In genomic region chr2:132944711-132945325, GRCm38 (mm10) we compare ENCODE assay signal across 9 mouse cellular contexts. TPM values are rescaled to one million over a fixed set of nuclear protein-coding genes. Genes with fewer than 3 reads are reported as not detected.
DNase-seq lines count a peak whose midpoint lies in the region; ATAC-seq and TF ChIP-seq lines count a peak whose summit lies in the region.
"Had no signal": no experiment of that assay in that cellular context is flagged by ENCODE, and none has a peak within 500 bp of the region (broad histone marks: within the 10 kb centered on the region; RNA-seq: fewer than 3 reads in every experiment).

No protein-coding gene starts in this region.

- ATAC-seq in liver, embryonic 16.5 days (ENCODE audit: low read depth) = no peak
- ATAC-seq in granulocyte monocyte progenitor cell, adult 5-6 weeks (replicated peaks; ENCODE audit: poor library complexity, severe bottlenecking) = no peak

- H3K4me2 ChIP-seq in liver, embryonic 16.5 days (ENCODE audit: low read depth, low read length) = peak overlapping the region; percentile 38

- in situ Hi-C loops in ES-E14 (cut with MboI; ENCODE audit: low sequenced_read_pairs in 2 of 2, unreplicated experiment in 2 of 2) = no loop called here

- H3K9ac ChIP-seq in ES-E14 (ENCODE audit: insufficient read depth, low read depth, low read length, poor library complexity, severe bottlenecking) = peak overlapping the region; percentile 39
- no peak overlapping the region for H3K9ac ChIP-seq in liver, embryonic 16.5 days (ENCODE audit: low read depth, low read length)

- H3K27ac ChIP-seq in heart, embryonic 10.5 days = peak overlapping the region; percentile 52; the same call in 1 of the 2 replicates
- no peak overlapping the region for H3K27ac ChIP-seq in ES-E14 (ENCODE audit: insufficient read depth, low read depth, low read length, poor library complexity, severe bottlenecking)
- H3K27ac ChIP-seq in liver, embryonic 16.5 days (ENCODE audit: low read length) = no peak overlapping the region

- no peaks in the 10 kb centered on the region for H3K9me3 ChIP-seq in heart, embryonic 10.5 days
- no peaks in the 10 kb centered on the region for H3K9me3 ChIP-seq in ES-E14 (ENCODE audit: control insufficient read depth, insufficient read depth, low read depth, low read length)
- no peaks in the 10 kb centered on the region for H3K9me3 ChIP-seq in liver, embryonic 16.5 days (replicated peaks; ENCODE audit: control insufficient read depth, low read length)

- H3K27me3 ChIP-seq in heart, embryonic 10.5 days (ENCODE audit: insufficient read depth, poor library complexity, severe bottlenecking) = peaks cover 54% of the 10 kb centered on the region
- peaks cover 31% of the 10 kb centered on the region for H3K27me3 ChIP-seq in liver, embryonic 16.5 days (ENCODE audit: control insufficient read depth, insufficient read depth, low read depth, low read length)

- no peaks in the 10 kb centered on the region for H3K36me3 ChIP-seq in heart, embryonic 10.5 days
- H3K36me3 ChIP-seq in ES-E14 (ENCODE audit: control insufficient read depth, insufficient read depth, low read length, poor library complexity, severe bottlenecking) = no peaks in the 10 kb centered on the region; the same call in 1 of the 2 replicates
- no peaks in the 10 kb centered on the region for H3K36me3 ChIP-seq in liver, embryonic 16.5 days (ENCODE audit: control insufficient read depth, insufficient read depth)

- WGBS in heart, embryonic 10.5 days = 6% methylated on average over 24 of the region's 24 CpGs
- 5% methylated on average over 24 of the region's 24 CpGs for WGBS in liver, embryonic 16.5 days (ENCODE audit: insufficient replicate concordance)

- DNase-seq in heart, embryonic 10.5 days (ENCODE audit: low spot score) = no peak
- DNase-seq in heart, postnatal 4 days = no peak
- no peak for DNase-seq in ES-E14 (ENCODE audit: low read depth, low spot score)
- peak; percentile 51 for DNase-seq in gonadal fat pad, adult 2 months (ENCODE audit: low read depth)
- no peak for DNase-seq in spleen, postnatal 14 days (ENCODE audit: low spot score in 2 of 2)
- no peak for DNase-seq in cerebellum, adult 8-10 months

- H3K4me3 ChIP-seq in heart, embryonic 10.5 days = peak overlapping the region; percentile 65
- H3K4me3 ChIP-seq in ES-E14 (ENCODE audit: insufficient read depth in 1 of 2, low read depth in 1 of 2, low read length in 2 of 2, poor library complexity in 1 of 2, severe bottlenecking in 1 of 2) = peak overlapping the region; percentile 52 to 61
- no peak overlapping the region for H3K4me3 ChIP-seq in liver, embryonic 16.5 days (ENCODE audit: low read depth, low read length)

- H3K4me1 ChIP-seq in heart, embryonic 10.5 days = peaks cover 14% of the 10 kb centered on the region
- no peaks in the 10 kb centered on the region for H3K4me1 ChIP-seq in ES-E14 (ENCODE audit: control insufficient read depth in 2 of 2, insufficient read depth in 2 of 2, low read length in 2 of 2, poor library complexity in 1 of 2)
- no peaks in the 10 kb centered on the region for H3K4me1 ChIP-seq in liver, embryonic 16.5 days (ENCODE audit: control insufficient read depth, low read depth, low read length)

TF ChIP-seq in ES-E14, 5 proteins besides CTCF, POLR2A, EP300 and RAD21:
- TF ChIP-seq ZC3H11A (IDR thresholded peaks at IDR 0.05; ENCODE audit: borderline replicate concordance, low read depth, low read length) (no peak), ZNF384 (IDR thresholded peaks at IDR 0.05; ENCODE audit: low read depth, low read length) (no peak), MAFK (IDR thresholded peaks at IDR 0.05; ENCODE audit: insufficient read depth, low read depth, low read length) (no peak), HCFC1 (IDR thresholded peaks at IDR 0.05; ENCODE audit: borderline replicate concordance, insufficient read depth, low read length) (no peak), CHD2 (IDR thresholded peaks at IDR 0.05; ENCODE audit: low read depth, low read length) (no peak)

RNA-seq across cellular contexts. Expression of gene Fermt1, which starts 0.9 kb away (rescaled TPM):
- 2.4 and 5.6 TPM in 2 replicates for polyA plus RNA-seq in heart, embryonic 10.5 days (2016; fragmentation: Nextera tagmentation; extraction: Ambion mirVana)
- total RNA-seq in heart, postnatal 4 days (2021) = not detected
- total RNA-seq in ES-E14 (2012; rRNA removed) = 2.4 and 2.7 TPM in 2 replicates
- 3.1 and 5.4 TPM in 2 replicates for polyA plus RNA-seq in gonadal fat pad, adult 2 months (2012; rRNA removed)
- polyA plus RNA-seq in liver, embryonic 16.5 days (2015; fragmentation: Nextera tagmentation; extraction: Ambion mirVana) = 0.21 TPM in 1 of 2 replicates, not detected in the other
- total RNA-seq in granulocyte monocyte progenitor cell, adult 5-6 weeks (2014; fragmentation: Nextera tagmentation) = not detected in 2 replicates
- not detected in 2 replicates for total RNA-seq in granulocyte monocyte progenitor cell, adult 5-6 weeks (2017)
- polyA plus RNA-seq: C2C12 had no signal
